Mouse (Mus musculus) C2C12 (cell line): ENCODE results near the gene Emc10.

Source experiments
- CEBPB ChIP-seq: IDR thresholded peaks from one replicate; pipeline ENCODE4 v1.6.1; 2011; ENCODE audit warnings: low read depth, mild to moderate bottlenecking, control low read depth, moderate library complexity
- CTCF ChIP-seq: IDR thresholded peaks from one replicate; pipeline ENCODE4 v1.5.1; 2011; ENCODE audit not compliant: control insufficient read depth, insufficient read depth, insufficient read length
- FOSL1 ChIP-seq: IDR thresholded peaks from one replicate; pipeline ENCODE4 v1.8.0; 2011; ENCODE audit warnings: mild to moderate bottlenecking, low read length; ENCODE audit not compliant: poor library complexity, insufficient read depth, severe bottlenecking
- MAX ChIP-seq: IDR thresholded peaks from one replicate; pipeline ENCODE4 v1.6.1; 2011; ENCODE audit warnings: mild to moderate bottlenecking, control low read depth
- MYOD1 ChIP-seq: IDR thresholded peaks from one replicate; pipeline ENCODE4 v1.6.1; 2011; ENCODE audit warnings: low read depth; ENCODE audit not compliant: control insufficient read depth, insufficient read length
- MYOG ChIP-seq: IDR thresholded peaks from one replicate; pipeline ENCODE4 v1.6.1; 2011; ENCODE audit not compliant: control insufficient read depth, insufficient read length; ENCODE audit errors: extremely low read depth
- USF1 ChIP-seq: IDR thresholded peaks from one replicate; pipeline ENCODE4 v1.6.1; 2011; ENCODE audit warnings: low read depth, mild to moderate bottlenecking, control low read depth, moderate library complexity

- TF ChIP-seq MAX (no peak), CTCF (no peak), MYOG (no peak), CEBPB (no peak), MYOD1 (no peak), USF1 (no peak), FOSL1 (no peak)
Measured at GRCm38 (mm10) chr7:44475046-44475614, 21.2 kb downstream of the Emc10 start.
